Mouse (Mus musculus): Measurements from ENCODE around the gene Sfr1. TPM values are rescaled to one million over a fixed set of nuclear protein-coding genes. Genes with fewer than 3 reads are reported as not detected.

Sfr1 gene
- 92.3 and 108 TPM in 2 replicates for polyA plus RNA-seq (2015; fragmentation: Nextera tagmentation; extraction: Ambion mirVana)

DNA sequence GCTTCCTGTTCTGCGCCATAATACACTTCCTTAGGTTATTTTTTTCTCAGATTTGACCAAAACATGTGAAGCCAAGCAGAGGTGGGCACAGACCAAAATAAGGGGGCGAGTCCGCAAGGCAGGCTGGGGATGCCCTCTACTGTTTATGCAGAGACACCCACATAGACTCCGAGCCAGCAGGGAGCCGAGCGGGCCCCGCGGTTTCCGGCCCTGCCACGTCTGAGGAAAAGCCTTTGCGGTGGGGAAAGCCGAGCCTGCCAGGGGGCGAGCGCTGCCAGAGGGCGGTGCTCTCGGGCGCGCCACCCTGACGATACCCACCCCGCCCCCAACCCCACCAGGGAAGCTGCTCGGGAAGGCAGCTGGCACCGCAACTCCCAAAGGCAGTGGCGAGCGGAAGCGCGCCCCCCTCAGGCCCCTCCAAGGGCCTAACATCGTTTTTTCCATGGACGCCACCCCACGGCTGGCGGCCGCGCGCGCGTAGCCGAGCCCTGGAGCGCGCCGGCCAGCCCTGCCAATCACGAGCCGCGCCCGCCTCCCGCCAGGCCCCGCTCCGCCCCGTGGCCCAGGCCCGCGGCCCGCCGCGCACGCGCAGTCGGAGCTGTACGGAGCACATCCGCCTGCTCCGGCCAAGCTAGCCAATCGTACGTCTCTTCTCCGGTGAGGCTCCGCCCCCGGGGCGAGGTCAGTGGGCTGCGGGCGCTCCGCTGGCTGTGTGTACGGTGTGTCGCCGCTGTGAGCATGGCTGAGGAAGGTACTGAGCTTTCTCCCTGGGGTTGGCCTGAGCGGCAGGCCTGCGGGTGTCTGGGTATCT lies at the start of gene Sfr1:
Gene Sfr1, plus strand, starts transcription at position 612 of the 811 bp plus-strand sequence.
- DNase-seq, result peak; percentile 99
- H3K27ac ChIP-seq, result peak within 1 kb of the TSS; percentile 90
- WGBS (ENCODE audit: insufficient replicate concordance), result under 1% methylated on average over 63 of the region's 72 CpGs
- peak; percentile 96 for ATAC-seq (ENCODE audit: low read depth)
- no peaks in the 10 kb centered on the region for H3K9me3 ChIP-seq (replicated peaks)
- H3K9ac ChIP-seq, result peak within 1 kb of the TSS; percentile 85
- H3K36me3 ChIP-seq, result peaks cover 34% of the 10 kb centered on the region
- H3K4me2 ChIP-seq, result peak within 1 kb of the TSS; percentile 87
- peaks cover 27% of the 10 kb centered on the region for H3K4me1 ChIP-seq (replicated peaks)
- peak within 1 kb of the TSS; percentile 88 for H3K4me3 ChIP-seq (replicated peaks)
- H3K27me3 ChIP-seq, result no peaks in the 10 kb centered on the region

DNA sequence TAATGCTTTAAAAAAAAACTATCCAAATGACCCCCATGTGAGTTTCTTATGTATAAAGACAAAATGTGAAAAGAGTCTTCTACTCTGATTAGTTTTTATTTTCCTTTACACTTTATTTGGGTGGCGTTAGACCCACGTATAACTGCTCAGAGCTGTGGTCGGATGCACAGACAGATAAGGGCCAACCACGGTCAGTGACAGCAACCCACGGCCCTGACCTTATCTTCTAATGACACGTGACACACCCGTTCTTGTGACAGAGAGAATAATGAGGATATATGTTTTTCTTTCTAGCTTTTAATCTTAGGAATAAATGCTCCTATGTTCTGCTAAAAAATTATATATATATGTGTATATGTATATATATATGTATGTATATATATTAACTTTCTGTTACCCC lies 41.9 kb upstream of the Sfr1 start:
- ATAC-seq (ENCODE audit: low read depth), result no peak
- no peak overlapping the region for H3K4me3 ChIP-seq (replicated peaks)
- no peaks in the 10 kb centered on the region for H3K36me3 ChIP-seq
- WGBS (ENCODE audit: insufficient replicate concordance), result 8% methylated on average over 7 of the region's 7 CpGs
- H3K4me1 ChIP-seq (replicated peaks), result peaks cover 11% of the 10 kb centered on the region
- DNase-seq, result no peak
- H3K27me3 ChIP-seq, result no peaks in the 10 kb centered on the region
- no peak overlapping the region for H3K4me2 ChIP-seq
- H3K9ac ChIP-seq, result no peak overlapping the region
- H3K9me3 ChIP-seq (replicated peaks), result no peaks in the 10 kb centered on the region
- H3K27ac ChIP-seq, result no peak overlapping the region

DNA sequence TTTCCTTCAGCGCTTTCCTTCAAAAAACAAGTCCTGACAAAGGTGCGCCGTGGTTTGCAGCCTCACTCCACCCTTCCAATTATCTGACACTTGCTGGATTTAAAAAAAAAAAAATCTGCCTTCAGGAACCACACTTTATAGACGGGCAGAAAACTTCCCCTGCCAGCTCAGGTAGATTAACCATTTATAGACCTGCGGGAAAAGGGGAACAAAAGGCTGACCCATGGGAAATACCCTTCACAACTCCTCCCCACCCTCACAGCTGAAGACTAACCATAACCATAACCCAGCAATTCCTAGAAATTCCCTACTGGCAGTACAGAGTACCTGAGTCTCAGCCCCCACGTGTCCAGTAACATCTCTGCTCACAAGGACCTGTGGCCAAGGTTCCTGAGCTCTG lies 39.5 kb upstream of the Sfr1 start, which contains the start of gene Col17a1:
Gene Col17a1, minus strand, starts transcription at position 101 of the 400 bp plus-strand sequence.
- Histone ChIP-seq H3K4me2 (no peak within 1 kb of the TSS), H3K27ac (no peak within 1 kb of the TSS), H3K36me3 (no peaks in the 10 kb centered on the region), H3K4me1 (replicated peaks) (peaks cover 11% of the 10 kb centered on the region), H3K4me3 (replicated peaks) (no peak within 1 kb of the TSS), H3K9me3 (replicated peaks) (no peaks in the 10 kb centered on the region), H3K27me3 (no peaks in the 10 kb centered on the region), H3K9ac (no peak within 1 kb of the TSS)
- WGBS (ENCODE audit: insufficient replicate concordance), result 54% methylated on average over 6 of the region's 6 CpGs
- ATAC-seq (ENCODE audit: low read depth) (no peak), DNase-seq (no peak)

DNA sequence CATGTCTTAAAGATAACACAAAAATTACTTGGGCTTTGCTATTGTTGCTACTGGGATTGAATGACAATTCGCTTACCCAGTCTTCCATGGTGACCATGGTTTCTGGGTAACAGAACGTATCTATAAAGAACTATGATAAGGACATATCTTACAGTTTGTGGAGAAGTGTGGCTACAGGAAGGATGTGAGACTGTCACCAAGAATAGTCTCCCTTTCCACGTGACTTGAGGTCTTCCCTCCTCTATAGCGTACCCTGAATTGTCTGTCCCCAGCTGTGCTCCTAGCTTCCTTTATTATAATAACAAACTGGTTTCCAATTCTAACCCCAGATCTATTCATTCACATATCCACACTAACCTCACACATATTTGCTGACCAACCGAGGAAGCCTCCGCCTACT lies 35.8 kb upstream of the Sfr1 start:
- no peak for ATAC-seq (ENCODE audit: low read depth)
- Histone ChIP-seq H3K4me3 (replicated peaks) (no peak overlapping the region), H3K9me3 (replicated peaks) (no peaks in the 10 kb centered on the region), H3K27ac (no peak overlapping the region), H3K4me2 (no peak overlapping the region), H3K4me1 (replicated peaks) (no peaks in the 10 kb centered on the region; the same call in 1 of the 2 replicates), H3K9ac (no peak overlapping the region), H3K36me3 (no peaks in the 10 kb centered on the region), H3K27me3 (no peaks in the 10 kb centered on the region)
- no peak for DNase-seq
- WGBS (ENCODE audit: insufficient replicate concordance), result 41% methylated on average over 6 of the region's 6 CpGs

DNA sequence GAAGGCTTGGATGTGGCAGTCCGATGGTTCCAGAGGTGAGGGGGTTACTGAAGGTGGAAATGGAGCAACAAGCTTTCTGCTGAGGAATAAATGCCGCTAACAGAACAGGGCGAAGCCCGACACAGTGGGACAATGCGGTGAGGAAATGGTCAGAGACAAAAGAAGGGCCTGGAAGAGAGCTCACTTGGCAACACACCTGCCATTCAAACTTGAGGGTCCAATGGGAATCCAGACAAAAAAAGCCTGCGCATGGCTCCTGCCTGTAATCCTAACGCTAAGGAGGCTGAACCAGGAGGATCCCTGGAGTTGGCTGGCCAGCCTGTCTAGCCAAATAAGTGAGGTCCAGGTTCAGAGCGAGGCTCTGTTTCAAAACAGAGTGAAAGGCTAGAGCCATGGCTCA lies 35.1 kb upstream of the Sfr1 start:
- DNase-seq (no peak), ATAC-seq (ENCODE audit: low read depth) (no peak)
- 75% methylated on average over 8 of the region's 8 CpGs for WGBS (ENCODE audit: insufficient replicate concordance)
- no peaks in the 10 kb centered on the region for H3K36me3 ChIP-seq
- H3K9me3 ChIP-seq (replicated peaks), result no peaks in the 10 kb centered on the region
- H3K9ac ChIP-seq, result no peak overlapping the region
- H3K4me3 ChIP-seq (replicated peaks), result no peak overlapping the region
- no peak overlapping the region for H3K4me2 ChIP-seq
- H3K27me3 ChIP-seq, result no peaks in the 10 kb centered on the region
- no peaks in the 10 kb centered on the region; the same call in 1 of the 2 replicates for H3K4me1 ChIP-seq (replicated peaks)
- H3K27ac ChIP-seq, result no peak overlapping the region

DNA sequence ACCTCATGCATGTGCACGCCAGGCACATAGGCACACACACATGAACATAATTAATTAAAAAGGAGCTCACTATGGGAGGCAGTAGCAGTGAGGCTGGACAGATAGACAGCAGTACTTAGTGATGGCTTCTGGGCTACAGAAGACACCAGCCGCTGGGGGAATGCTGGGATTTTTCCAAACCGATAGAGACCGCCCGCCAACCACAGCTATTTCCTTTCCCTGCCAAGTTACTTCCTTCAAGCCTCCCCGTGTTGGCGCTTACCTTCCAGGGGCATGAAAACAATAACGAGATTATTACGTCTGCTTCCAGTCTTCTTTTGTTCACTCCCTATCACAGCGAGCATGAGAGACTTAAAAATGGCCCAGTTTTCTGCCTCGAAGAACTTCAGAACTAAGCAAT lies 34.4 kb upstream of the Sfr1 start:
- no peaks in the 10 kb centered on the region; the same call in 1 of the 2 replicates for H3K4me1 ChIP-seq (replicated peaks)
- H3K4me2 ChIP-seq, result no peak overlapping the region
- H3K27me3 ChIP-seq, result no peaks in the 10 kb centered on the region
- ATAC-seq (ENCODE audit: low read depth), result no peak
- no peaks in the 10 kb centered on the region for H3K9me3 ChIP-seq (replicated peaks)
- no peaks in the 10 kb centered on the region for H3K36me3 ChIP-seq
- H3K27ac ChIP-seq, result no peak overlapping the region
- DNase-seq, result no peak
- H3K9ac ChIP-seq, result no peak overlapping the region
- H3K4me3 ChIP-seq (replicated peaks), result no peak overlapping the region
- WGBS (ENCODE audit: insufficient replicate concordance), result 40% methylated on average over 11 of the region's 11 CpGs

DNA sequence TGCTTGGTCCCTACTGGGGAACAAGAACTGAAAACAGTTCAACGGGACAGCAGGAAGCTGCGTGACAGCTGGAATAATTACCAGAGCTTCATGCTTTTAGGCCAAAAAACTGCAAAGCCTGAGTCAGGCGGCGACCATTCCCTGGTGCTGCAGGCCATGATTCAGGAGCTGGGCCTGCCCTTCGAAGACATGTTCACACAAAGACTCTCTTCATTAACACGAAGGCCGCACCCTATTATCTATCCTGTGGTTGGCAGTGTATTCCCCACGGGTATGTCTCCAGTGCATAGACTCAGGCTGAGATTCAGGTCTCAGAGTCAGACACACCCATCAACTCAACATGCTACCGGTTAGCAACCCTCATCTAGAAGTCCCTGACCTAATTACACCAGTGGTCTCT lies 33.2 kb upstream of the Sfr1 start:
- no peaks in the 10 kb centered on the region; the same call in 1 of the 2 replicates for H3K4me1 ChIP-seq (replicated peaks)
- no peak overlapping the region for H3K4me2 ChIP-seq
- H3K36me3 ChIP-seq, result no peaks in the 10 kb centered on the region
- 49% methylated on average over 9 of the region's 9 CpGs for WGBS (ENCODE audit: insufficient replicate concordance)
- ATAC-seq (ENCODE audit: low read depth) (no peak), DNase-seq (no peak)
- no peak overlapping the region for H3K9ac ChIP-seq
- no peak overlapping the region for H3K27ac ChIP-seq
- H3K9me3 ChIP-seq (replicated peaks), result no peaks in the 10 kb centered on the region
- H3K4me3 ChIP-seq (replicated peaks), result no peak overlapping the region
- no peaks in the 10 kb centered on the region for H3K27me3 ChIP-seq

DNA sequence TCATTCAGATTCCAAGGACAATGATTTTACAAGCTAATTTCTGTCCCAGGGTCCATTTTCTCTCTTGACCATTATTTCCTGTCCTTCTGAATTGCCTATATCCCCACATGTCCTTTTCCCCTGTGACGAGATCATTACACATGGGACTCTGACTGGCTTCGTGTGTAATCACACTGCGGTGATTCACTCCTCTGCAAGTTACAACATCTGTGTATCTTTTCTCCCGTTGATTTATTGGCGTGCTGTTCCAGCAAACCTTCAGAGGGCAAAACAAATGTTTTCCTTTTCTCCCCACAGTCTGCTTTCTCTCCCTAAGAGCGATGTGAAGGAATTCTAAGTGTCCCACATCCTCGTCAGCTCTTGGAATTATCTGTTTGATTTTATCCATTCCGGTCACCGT lies 31.7 kb upstream of the Sfr1 start:
- Histone ChIP-seq H3K4me1 (replicated peaks) (no peaks in the 10 kb centered on the region; the same call in 1 of the 2 replicates), H3K36me3 (no peaks in the 10 kb centered on the region), H3K27me3 (no peaks in the 10 kb centered on the region), H3K4me3 (replicated peaks) (no peak overlapping the region), H3K9me3 (replicated peaks) (no peaks in the 10 kb centered on the region), H3K4me2 (no peak overlapping the region), H3K27ac (no peak overlapping the region), H3K9ac (no peak overlapping the region)
- no peak for DNase-seq
- WGBS (ENCODE audit: insufficient replicate concordance), result 67% methylated on average over 9 of the region's 9 CpGs
- no peak for ATAC-seq (ENCODE audit: low read depth)

DNA sequence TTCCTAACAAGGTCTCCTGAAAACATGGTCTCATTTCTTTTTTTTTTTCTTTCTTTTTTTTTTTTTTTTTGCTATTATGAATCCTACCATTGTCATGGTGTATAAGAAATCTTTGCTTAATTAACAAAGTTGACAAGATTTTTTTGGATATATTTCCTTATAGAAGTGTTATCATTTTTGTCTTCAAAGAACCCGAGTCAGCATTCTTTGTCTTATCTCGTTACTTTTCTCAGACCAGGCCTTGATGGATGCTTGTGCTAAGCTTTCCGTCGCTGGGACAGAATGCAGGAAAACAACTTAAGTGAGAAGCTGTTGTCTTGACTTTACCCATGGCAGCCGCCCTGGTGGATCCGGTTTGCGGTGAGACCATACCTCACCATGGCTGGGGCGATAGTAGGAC lies 31.0 kb upstream of the Sfr1 start:
- no peak for ATAC-seq (ENCODE audit: low read depth)
- Histone ChIP-seq H3K4me1 (replicated peaks) (peaks cover 6% of the 10 kb centered on the region), H3K4me3 (replicated peaks) (no peak overlapping the region), H3K27me3 (no peaks in the 10 kb centered on the region), H3K27ac (no peak overlapping the region), H3K4me2 (no peak overlapping the region), H3K9ac (no peak overlapping the region), H3K9me3 (replicated peaks) (no peaks in the 10 kb centered on the region), H3K36me3 (no peaks in the 10 kb centered on the region)
- no peak for DNase-seq
- WGBS (ENCODE audit: insufficient replicate concordance), result 72% methylated on average over 8 of the region's 8 CpGs

DNA sequence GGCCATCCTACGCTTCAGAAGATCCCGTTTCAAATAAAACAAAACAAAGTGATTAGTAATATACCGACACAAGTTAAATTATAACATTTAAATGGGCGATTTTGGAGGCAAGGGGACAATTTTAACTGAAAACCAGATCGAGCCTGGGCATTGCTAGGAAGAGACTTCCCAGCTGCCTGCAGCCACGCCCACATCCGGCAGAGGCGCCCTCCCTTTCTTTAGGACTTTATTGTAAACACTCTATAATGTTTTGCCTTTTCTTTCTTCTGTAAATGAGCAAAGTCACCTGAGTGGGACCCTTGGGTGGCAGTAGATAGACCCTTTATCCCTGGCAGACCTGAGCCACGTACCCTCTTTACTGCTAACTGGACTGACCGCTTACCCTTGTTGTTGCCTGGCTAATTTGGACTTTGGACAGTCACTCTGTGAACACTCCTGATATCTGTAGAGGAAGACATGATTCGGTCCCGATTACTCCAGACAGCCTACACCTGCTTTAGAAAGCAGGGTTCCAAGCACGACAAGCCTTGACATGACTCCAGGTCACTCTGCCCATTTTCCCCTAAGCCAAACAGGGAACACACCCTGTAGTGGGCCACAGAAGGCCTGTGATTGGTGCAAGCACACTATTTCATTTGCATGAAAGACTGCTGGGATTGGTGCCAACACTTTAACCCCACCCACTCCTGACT lies 26.3 kb upstream of the Sfr1 start:
- 0 out of 2 replicates have a peak overlapping the region, but pooled peaks have one; percentile 10 for H3K4me2 ChIP-seq
- no peaks in the 10 kb centered on the region for H3K27me3 ChIP-seq
- H3K4me3 ChIP-seq (replicated peaks), result no peak overlapping the region
- H3K36me3 ChIP-seq, result no peaks in the 10 kb centered on the region
- H3K4me1 ChIP-seq (replicated peaks), result peaks cover 7% of the 10 kb centered on the region
- H3K9ac ChIP-seq, result no peak overlapping the region
- no peak for DNase-seq
- no peak overlapping the region for H3K27ac ChIP-seq
- no peaks in the 10 kb centered on the region for H3K9me3 ChIP-seq (replicated peaks)
- no peak for ATAC-seq (ENCODE audit: low read depth)
- WGBS (ENCODE audit: insufficient replicate concordance), result 56% methylated on average over 13 of the region's 13 CpGs

DNA sequence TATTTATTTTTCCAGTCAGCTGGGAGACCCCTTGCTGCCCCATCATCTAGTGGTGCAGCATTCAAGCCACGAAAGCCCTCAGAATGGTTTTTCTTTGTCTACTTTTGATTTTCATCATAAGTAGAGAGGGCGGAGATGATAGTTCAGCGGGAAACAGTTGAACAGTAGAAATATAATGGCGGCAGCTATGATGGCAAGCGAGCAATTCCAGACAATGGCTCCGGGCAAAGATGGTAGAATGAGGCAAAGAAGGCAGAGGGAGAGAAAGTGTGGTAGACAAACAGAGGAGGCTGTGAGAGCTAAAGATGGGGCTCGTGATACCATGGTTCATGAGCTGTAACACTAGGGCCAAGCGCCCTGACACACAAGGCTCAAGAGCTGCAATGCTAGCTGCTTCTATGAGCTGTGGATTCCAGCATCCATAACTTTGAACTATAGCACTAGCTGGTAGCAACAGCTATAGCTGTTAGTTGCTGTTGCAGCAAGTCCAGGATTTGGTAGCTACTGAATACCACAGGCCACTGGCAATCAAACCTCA lies 25.6 kb upstream of the Sfr1 start:
- Histone ChIP-seq H3K27ac (no peak overlapping the region), H3K9me3 (replicated peaks) (no peaks in the 10 kb centered on the region), H3K36me3 (no peaks in the 10 kb centered on the region), H3K9ac (no peak overlapping the region), H3K4me3 (replicated peaks) (no peak overlapping the region), H3K27me3 (no peaks in the 10 kb centered on the region), H3K4me1 (replicated peaks) (peaks cover 7% of the 10 kb centered on the region), H3K4me2 (no peak overlapping the region)
- no peak for ATAC-seq (ENCODE audit: low read depth)
- no peak for DNase-seq
- 74% methylated on average over 8 of the region's 8 CpGs for whole genome bisulfite sequencing (ENCODE audit: insufficient replicate concordance)
